Mouse (Mus musculus): Measurements from ENCODE around the gene Fbxo10.
"Not testable (repeated sequence)": the region's sequence is repeated elsewhere in the genome, so short reads cannot be mapped to it uniquely, and the experiment has no call there.

The Fbxo10 gene

DNA sequence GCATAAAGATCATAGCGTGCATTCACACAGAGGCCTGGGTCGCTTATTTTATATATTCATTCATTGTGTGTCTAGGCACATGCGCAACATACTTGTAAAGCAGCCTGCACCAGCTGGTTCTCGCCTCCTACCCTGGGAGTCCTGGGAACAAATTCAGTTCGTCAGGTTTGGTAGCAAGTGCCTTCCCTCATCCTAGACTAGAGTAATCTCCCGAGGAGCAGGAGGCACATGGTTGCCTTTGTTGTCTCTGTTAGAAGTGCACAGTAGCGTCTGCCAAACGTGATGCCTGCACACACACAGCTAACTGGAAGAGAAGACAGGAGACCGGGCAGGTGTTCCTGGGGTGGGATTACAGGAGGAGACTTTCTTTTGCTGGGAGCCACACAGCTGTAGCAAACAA lies 36.4 kb downstream of the Fbxo10 start:
- in situ Hi-C loops (cut with MboI, MseI): no loop called here

DNA sequence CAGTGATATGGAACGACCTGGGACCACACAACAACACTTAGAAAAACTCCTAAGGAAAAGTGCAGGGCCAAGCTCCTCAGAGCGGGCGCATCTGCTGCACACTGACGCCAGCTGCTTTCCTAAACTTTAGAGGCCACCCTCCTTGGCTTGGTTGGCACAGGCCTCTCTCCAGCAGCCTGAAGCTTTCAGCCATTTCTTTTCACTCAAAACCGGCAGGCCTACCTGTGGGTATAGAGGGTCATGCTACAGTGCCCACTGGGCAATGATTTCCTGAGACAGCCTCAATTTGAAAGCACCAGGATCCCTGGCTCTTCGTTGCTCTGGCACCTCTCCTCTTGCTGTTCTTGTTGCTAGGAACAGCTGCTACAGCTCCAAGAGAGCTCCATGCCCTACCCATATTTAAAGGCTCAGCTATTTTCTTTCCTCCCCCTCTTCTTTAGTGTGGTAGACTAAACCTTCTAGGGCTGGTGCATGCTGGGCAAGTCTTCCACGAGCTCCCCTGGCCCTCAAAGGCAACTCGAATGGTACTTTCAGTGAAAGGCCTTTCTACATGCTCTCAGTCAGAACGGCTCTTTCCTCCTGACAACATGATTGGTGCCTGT lies 37.0 kb downstream of the Fbxo10 start:
- in situ Hi-C loops (cut with MboI, MseI): no loop called here

DNA sequence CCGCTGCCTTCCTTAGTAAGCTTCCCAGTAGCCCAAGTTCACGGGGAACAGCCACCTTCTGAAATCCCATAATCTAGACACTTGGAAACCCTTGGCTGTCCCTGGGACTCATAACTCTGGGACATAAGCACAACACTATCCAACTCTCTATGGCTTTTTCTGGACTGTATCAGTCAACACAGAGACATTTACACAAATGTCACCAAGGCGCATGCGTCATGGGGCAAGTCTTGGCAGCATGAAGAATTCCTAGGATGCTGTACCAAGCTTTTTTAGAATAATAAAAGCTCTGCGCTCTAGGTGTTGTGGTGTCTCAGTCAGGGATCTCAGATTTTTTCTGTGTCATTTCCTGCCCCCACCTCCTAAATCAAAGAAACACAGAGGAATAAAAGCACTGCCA lies 37.7 kb downstream of the Fbxo10 start:
- in situ Hi-C loops (cut with MboI, MseI): no loop called here

DNA sequence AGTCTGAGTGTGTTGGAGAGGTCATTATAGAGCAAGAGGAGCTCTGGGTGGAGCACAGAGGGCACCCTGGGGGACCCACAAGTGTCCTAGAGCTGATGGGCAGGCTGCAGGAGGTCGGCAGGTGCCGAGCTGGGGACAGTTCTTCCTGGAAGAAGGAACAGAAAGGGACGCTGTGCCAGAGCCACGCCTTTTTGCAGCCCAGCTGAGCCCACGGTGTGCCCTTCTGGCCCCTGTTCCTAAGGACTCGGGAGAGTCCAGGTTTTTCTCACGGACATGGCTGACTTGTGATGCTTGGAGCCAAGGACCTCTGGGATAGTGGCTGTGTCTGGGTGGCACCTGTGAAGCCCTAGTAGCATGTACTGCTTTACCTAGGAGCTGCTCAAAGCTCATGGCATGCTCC lies 43.6 kb downstream of the Fbxo10 start:
- in situ Hi-C loops (cut with MboI, MseI): no loop called here

DNA sequence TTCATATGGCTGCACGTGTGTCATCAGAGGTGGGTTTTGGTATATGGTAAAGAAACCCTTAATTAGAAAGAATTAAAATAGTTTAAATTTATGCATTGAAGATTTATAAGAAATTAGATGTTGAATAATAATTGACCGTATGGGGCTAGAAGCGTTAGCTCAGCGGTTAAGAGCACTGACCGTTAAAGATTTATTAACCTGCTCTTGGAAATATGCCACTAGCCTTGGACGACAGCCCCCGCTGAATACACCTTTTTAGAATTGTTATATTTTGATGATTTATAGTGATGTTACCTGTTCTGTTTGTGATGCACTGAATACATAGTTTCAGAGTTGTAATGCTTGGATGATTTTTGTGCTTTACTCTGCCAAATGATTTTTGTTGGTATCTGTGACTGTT lies 44.9 kb downstream of the Fbxo10 start:
- in situ Hi-C loops (cut with MboI, MseI): not testable (repeated sequence)

DNA sequence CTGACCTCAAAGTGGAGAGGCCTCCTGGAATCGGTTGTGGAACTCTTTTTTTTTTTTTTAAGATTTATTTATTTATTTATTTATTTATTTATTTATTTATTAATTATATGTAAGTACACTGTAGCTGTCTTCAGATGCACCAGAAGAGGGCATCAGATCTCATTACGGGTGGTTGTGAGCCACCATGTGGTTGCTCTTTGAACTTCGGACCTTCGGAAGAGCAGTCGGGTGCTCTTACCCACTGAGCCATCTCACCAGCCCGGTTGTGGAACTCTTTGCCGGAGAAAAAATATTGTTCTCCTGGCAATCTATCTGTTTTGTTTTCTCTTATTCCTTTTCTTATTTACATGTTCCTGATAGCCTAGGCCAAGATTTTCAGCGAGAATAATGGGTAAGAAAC lies 45.5 kb downstream of the Fbxo10 start:
- in situ Hi-C loops (cut with MboI, MseI): not testable (repeated sequence)

DNA sequence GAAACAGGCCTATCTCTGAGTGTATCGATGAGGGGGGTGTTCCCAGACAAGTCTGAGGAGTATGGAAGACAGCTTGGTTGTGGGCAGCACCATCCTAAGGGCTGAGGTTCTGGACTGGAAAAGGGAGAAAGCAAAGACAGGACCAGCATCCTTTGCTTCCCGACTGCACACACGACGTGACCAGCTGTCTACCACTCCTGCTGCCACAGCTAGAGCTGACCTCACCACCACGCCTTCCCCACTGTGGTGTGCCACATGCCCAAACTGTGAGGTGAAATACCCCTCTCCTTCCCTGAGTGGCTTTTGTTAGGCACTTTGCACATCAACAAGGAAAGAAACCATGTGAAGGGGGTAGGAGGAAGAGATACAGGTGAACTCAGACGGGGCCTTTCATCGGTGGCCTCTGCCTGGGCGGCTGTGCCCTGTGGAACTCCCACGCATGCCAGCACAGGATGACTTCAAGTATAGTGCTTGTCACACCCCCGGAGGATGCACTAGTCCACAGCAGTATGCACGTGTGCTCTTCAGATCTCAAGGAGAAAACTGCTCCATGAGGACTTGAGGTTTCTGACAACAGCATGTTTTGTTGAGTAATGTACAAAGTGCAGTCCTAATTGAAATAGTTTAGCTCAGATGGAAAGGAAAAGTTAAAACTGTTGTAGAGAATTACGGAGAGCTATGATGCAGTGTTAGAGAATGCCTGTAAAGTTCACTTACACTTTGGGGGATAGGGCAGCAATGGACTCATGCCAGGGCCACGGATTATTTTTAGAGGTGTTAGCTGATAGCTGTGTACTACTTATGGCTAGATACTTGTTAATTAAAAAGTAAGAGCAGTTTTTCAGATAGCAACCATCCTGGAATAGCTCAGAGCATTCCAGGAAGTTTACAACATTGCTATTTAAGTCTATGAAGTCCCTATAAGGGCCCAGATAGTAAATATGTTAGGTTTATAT lies 46.7 kb downstream of the Fbxo10 start:
- in situ Hi-C loops (cut with MboI, MseI): no loop called here

DNA sequence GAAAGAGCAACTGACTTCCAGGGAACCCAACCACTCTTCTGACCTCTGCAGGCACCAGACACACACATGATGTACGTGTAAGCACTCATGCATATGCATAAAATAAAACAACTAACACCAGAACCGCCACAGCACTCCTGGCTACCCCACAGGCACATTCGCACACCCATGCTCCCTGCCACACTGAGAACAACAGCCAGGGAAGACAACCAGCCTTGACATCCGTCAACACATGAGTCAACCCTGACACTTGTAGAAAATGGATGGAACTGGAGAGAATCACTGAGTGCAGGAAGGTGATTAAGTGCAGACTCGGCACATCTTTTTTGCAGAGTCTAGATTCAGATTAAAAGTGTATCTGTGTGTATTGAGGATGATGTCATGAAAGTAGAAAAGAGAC lies 47.8 kb downstream of the Fbxo10 start:
- in situ Hi-C loops (cut with MboI, MseI): no loop called here

DNA sequence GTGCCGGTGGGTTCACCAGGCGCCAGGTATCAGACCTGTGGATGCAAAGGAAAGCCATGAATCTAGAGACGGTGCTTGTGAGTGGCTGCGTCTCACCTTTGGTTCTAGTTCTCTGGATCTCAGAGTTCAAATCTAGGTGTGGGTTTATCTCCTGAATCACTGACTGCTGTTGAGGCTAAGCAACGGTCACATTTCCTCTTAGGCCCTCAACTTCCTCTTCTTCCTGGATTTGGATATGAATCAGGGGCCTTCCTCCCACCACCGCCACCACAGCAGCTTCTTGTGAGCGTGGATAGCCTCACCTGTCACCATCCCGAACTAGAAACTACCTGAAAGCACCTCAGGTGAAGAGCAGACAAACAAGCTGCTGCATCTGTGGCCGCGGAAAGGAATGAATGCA lies 48.4 kb downstream of the Fbxo10 start:
- in situ Hi-C loops (cut with MboI, MseI): no loop called here

DNA sequence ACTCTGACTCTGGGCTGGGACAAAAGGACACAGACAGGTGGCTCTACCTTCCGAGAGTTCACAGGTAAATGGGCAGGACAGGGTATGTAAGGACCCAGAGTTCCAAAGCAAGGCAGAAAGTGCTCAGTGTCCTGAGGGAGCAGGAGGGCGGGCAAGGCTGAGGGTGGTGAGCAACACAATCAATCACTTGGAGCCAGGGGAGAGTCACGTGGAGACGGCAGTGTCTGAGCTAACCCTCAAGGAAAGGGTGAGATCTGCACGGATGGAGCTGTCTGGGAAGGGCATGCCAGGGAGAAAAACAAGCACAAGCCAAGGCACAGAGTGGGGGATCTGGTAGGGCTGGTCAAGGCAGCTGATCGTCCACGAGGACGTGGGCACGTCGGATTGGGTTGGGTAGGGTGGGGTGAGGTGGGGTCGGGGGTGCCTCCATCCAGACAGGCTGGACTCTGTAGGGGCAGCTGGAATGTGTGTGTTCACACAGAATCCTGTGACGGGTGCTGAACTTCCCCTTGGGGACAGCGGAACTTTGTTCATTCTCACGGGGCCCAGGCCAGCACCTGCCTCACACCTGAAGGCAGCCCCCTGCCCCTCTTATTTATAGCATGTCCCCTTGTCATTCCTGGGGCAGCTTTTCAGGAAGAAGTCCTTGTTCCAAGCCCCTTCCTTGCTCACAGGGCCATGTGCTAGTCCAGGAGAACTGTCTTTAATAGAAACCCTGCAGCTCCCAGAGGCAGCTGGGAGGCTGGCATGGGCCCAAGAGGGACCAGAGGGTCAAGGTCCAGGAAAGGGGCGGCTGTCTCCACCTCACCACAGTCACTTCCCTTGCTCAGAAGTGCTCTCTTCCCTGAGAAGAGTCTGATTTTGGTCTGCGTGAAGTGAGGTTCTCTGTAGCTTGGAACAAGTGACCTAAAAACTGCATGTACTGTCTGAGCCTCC lies 49.4 kb downstream of the Fbxo10 start:
- in situ Hi-C loops (cut with MboI, MseI): no loop called here

DNA sequence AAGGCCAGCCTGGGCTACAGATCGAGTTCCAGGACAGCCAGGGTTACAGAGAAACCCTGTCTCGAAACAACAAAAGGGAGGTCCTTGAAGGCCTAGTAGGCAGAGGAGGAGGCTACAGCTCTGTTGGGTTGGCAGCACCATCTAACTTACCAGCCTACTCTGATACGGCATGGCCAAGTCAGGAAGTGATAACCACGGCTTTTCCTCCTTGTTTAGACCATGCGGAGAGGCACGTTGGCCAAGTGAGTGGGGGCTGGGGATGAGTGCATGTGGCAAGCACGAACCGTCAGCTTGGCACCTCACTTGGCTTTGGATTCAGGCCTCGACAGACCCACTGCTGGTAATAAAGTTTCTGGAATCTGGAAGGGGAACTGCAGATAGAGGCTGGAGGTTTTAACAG lies 51.8 kb downstream of the Fbxo10 start:
- in situ Hi-C loops (cut with MboI, MseI): no loop called here

DNA sequence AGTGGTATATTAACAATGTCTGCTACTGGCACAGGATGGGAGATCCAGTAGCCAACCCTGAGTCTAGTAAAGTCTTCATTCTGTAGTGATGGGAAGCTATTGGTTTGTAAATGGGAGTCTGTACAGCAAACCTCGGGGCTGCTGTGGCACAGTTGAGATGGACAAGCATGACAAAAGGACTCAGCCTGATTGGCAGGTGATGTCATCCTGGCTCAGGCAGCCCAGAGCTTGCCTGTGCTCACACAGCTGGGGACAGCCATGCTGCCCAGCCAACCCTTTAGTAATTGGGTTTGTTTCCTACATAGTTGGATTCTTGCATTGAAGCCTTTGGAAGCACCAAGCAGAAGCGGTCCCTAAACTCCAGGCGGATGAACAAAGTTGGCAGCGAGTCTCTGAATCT lies 57.9 kb downstream of the Fbxo10 start:
- in situ Hi-C loops (cut with MboI, MseI): no loop called here

DNA sequence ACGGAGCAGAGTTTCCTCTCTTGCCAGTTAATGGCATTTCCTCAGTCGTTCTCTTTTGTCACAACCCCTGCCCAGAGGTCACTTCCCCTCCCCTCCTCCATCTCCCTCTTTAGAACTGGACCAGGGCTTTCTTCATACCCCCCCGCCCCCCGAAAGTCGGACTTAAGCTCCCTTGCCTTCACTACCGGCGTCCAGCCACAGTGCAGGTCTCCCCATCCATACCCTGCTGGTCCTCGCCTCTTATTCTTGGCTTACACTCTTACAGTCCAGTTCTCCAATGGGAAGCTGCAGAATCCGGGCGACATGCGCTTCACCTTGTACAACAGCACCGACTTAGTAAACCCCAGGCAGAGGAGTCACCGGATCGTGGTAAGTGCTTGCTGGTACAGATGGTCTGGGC lies 65.4 kb downstream of the Fbxo10 start:
- in situ Hi-C loops (cut with MboI, MseI): loop anchor here (5.0 to 10.0 kb wide), 2 partner anchors 83 to 296 kb away; no protein-coding TSS in a partner anchor

DNA sequence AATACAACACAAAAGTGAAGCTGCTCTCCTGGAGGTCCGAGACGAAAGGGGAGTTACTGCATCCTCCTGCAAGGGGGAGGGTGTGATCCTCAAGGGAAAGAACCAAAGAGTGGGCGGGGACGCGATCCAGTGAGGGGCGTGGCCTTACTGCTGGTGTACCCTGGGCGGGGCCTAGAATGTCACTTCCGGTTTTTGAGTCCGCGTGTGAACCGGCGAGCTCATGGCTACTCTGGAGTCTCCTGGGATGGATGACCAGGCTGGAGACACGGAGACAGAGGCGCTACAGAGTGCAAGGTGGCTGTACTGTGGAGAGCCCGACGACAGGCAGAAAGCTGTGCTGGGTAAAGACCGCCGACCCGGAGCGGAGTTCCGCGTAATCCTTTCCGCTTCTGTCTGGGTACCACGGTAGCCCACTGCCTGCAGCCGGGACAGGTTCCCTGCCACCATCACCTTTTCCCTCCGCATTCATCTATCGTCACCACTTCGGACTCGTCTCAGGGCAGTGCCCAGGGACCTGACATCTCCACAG lies 65.9 kb downstream of the Fbxo10 start, which contains the start of gene Polr1e:
Polr1e (plus strand) TSS at position 132 of the 529 bp plus-strand sequence.
- in situ Hi-C loops (cut with MboI, MseI): loop anchor here (5.0 to 10.0 kb wide), 2 partner anchors 84 to 296 kb away; no protein-coding TSS in a partner anchor

DNA sequence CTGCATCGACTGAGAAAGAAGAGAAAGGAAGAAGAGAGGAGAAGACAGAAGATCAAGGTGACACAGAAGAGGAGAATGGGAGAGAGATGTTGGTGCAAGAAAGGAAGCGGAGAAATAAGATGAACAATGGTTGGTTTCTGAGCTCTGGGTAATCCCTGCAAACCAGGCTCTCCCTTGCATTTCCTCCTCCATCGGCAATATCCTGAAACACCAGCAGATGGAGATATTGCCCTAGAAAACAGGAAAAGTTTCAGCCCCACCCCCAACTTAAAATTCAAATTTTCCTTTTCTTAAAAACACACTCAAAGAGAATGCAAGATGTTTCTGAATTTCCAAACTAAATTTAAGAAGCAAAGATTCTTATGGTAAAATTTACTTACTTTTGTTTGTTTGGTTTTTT lies 68.8 kb downstream of the Fbxo10 start:
- in situ Hi-C loops (cut with MboI, MseI): loop anchor here (5.0 to 10.0 kb wide), 2 partner anchors 87 to 299 kb away; no protein-coding TSS in a partner anchor

DNA sequence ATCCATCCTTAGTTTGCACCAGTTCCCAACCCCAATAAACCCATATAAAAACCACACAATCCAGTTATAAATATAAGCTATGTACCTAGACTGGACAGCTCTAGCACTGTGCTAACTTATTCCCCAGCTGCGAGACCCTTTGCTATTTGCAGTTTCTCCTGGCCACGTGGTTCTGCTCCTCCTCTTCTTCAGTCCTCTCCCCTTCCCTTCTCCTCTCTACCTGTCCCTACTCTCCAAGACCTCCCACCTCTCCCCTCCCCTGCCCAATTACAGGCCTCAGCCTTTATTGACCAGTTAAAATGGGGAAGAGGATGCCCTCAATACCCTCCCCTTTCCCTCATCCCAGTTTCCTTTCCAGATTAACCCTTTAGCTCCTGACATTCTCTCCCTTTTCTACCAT lies 70.9 kb downstream of the Fbxo10 start:
- in situ Hi-C loops (cut with MboI, MseI): loop anchor here (5.0 to 10.0 kb wide), 2 partner anchors 41 to 301 kb away; no protein-coding TSS in a partner anchor

DNA sequence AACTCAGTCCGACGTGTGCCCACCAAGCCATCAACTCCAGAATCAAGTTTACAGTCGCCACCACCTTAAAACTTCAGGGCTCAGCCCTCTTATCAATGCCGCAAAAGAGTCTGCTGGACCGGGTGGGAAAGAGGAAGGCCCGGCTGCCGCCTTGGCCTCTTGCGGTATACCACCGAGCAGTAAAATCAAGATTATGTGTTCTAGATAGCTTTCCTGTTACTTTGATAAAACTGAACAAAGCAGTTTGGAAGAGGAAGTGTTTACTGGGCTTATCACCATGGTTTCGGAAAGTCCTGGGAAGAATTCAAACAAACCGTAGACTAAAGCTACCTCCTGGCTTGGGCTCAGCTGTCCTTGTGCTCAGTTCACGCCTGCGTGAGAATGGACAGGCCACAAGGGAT lies 71.4 kb downstream of the Fbxo10 start:
- in situ Hi-C loops (cut with MboI, MseI): loop anchor here (5.0 to 10.0 kb wide), 2 partner anchors 41 to 302 kb away; no protein-coding TSS in a partner anchor

DNA sequence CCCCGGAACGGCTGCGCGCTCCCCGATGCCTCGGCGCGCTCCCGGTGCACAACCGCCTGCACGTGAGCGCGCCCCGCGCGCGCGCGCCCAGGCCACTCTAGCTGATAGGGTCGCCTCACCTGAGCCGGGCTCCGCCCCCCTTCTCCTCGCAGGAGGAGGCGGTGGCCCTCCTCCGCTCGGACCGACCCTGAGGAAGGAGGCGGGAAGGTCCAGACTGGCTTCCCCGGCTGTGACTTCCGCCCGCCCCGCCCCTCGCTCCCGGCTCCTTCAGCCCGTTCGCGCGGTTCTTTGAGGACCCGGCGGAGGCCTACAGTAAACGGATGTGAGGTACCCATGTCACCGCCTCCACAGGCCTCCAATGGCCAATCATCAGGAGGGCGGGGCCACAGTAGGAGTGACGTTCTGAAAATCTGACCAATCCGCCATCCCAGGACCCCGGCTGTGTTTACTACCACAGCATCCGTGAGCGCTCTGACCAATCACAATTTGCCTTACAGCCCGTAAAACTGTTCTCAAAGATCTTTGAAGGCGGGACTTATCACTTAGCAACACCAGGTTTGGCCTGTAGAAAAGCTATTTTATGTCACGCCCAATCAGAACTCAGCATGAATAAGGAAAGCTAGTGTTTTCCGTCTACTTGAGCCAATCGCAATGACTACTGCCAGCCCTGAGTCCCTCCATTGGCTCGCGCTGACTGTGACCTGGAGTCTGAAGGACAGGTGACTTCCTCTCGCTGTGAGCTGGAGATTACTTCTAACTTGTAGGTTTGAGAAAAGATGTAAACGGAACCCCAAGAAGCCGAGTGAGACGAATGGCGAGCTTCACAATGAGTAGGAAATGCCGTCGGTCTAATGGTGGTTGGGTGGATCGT lies 72.1 kb downstream of the Fbxo10 start, which contains the start of gene Zbtb5:
Zbtb5 (minus strand) TSS at position 308 of the 871 bp plus-strand sequence.
- in situ Hi-C loops (cut with MboI, MseI): loop anchor here (5.0 to 10.0 kb wide), 2 partner anchors 40 to 302 kb away; no protein-coding TSS in a partner anchor

DNA sequence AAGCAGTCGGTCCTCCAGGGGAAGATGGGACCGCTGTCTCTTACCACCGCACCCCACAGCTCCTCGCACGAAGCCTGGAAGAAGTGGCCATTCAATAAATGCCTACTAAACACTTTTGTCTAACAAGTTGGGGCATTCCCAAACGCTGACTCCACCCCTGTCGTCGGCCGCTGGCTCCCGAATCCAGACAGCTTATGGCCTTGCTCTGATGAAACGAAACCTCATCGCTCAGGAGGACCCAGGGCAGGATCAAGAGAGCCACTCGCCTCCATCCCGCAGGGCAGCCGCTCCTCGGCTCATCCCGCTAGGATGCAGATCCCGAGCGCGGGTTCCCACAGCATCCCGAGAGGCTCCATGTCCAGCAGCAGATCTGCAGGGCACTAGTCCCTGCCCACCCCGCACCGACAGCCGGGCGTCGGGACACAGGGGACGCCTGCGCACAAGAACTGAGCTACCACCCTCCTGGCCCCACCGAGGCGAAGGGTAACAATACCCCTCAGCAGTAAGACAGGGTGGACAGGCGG lies 72.8 kb downstream of the Fbxo10 start:
- in situ Hi-C loops (cut with MboI, MseI): loop anchor here (5.0 to 10.0 kb wide), 2 partner anchors 39 to 303 kb away; no protein-coding TSS in a partner anchor
